In genomic region chr16:33967283-33967640, GRCm38 (mm10) we compare ENCODE assay signal across 8 mouse cellular contexts. TPM values are rescaled to one million over a fixed set of nuclear protein-coding genes. Genes with fewer than 3 reads are reported as not detected.
DNase-seq lines count a peak whose midpoint lies in the region; ATAC-seq lines count a peak whose summit lies in the region.

No protein-coding gene starts in this region.

- no peak for DNase-seq in frontal cortex, postnatal 36 days (ENCODE audit: low spot score in 2 of 2)
- peak; percentile 39 for DNase-seq in forebrain, embryonic 11.5 days (ENCODE audit: low spot score)
- DNase-seq in liver, embryonic 11.5 days (ENCODE audit: low spot score), result no peak
- no peak for DNase-seq in frontal cortex, postnatal 25 days (ENCODE audit: low spot score in 2 of 2)
- no peak for DNase-seq in right cerebral cortex, adult 18-20 months

- ATAC-seq in frontal cortex, adult (ENCODE audit: low TSS enrichment), result peak; percentile 25; the same call in 1 of the 2 replicates
- peak; percentile 4 for ATAC-seq in CD4-positive, CD25-positive, alpha-beta regulatory T cell, adult 4 months
- ATAC-seq in forebrain, embryonic 11.5 days (replicated peaks; ENCODE audit: low FRiP score), result 0 out of 2 replicates have a peak, but pooled peaks have one; percentile 39
- ATAC-seq in liver, embryonic 11.5 days (replicated peaks; ENCODE audit: low FRiP score), result peak; percentile 68; the same call in 1 of the 2 replicates
- no peak for ATAC-seq in stomach, embryonic 14.5 days (ENCODE audit: insufficient number of reproducible peaks, insufficient read depth, low FRiP score, low read depth)

- no peaks in the 10 kb centered on the region for H3K27me3 ChIP-seq in forebrain, embryonic 11.5 days (ENCODE audit: control insufficient read depth, insufficient read depth, low read length)
- no peaks in the 10 kb centered on the region for H3K27me3 ChIP-seq in liver, embryonic 11.5 days (replicated peaks; ENCODE audit: control insufficient read depth, insufficient read depth, low read length)
- H3K27me3 ChIP-seq in stomach, embryonic 14.5 days (ENCODE audit: control insufficient read depth, insufficient read depth, low read length), result no peaks in the 10 kb centered on the region

- 72% methylated on average over 2 of the region's 2 CpGs for WGBS in forebrain, embryonic 11.5 days
- 44% methylated on average over 2 of the region's 2 CpGs for WGBS in liver, embryonic 11.5 days
- 46% methylated on average over 2 of the region's 2 CpGs for WGBS in stomach, embryonic 14.5 days

- no peaks in the 10 kb centered on the region for H3K9me3 ChIP-seq in forebrain, embryonic 11.5 days (ENCODE audit: control insufficient read depth, low read length)
- no peaks in the 10 kb centered on the region for H3K9me3 ChIP-seq in liver, embryonic 11.5 days (ENCODE audit: control insufficient read depth, low read length)
- H3K9me3 ChIP-seq in stomach, embryonic 14.5 days (ENCODE audit: control insufficient read depth, low read depth, low read length), result no peaks in the 10 kb centered on the region

- H3K4me3 ChIP-seq in forebrain, embryonic 11.5 days (ENCODE audit: low read depth, low read length), result peak overlapping the region; percentile 84
- peak overlapping the region; percentile 82 for H3K4me3 ChIP-seq in liver, embryonic 11.5 days (ENCODE audit: low read depth, low read length)
- peak overlapping the region; percentile 93 for H3K4me3 ChIP-seq in stomach, embryonic 14.5 days (ENCODE audit: low read depth, low read length)

- peak overlapping the region; percentile 3; the same call in 1 of the 2 replicates for H3K27ac ChIP-seq in forebrain, embryonic 11.5 days (ENCODE audit: low read depth, low read length)
- H3K27ac ChIP-seq in liver, embryonic 11.5 days (ENCODE audit: low read depth, low read length), result no peak overlapping the region
- peak overlapping the region; percentile 41; the same call in 1 of the 2 replicates for H3K27ac ChIP-seq in stomach, embryonic 14.5 days (ENCODE audit: low read length)

- peaks cover 9% of the 10 kb centered on the region; the same call in 1 of the 2 replicates for H3K4me1 ChIP-seq in forebrain, embryonic 11.5 days (replicated peaks; ENCODE audit: control insufficient read depth, insufficient read depth, low read length)
- H3K4me1 ChIP-seq in liver, embryonic 11.5 days (replicated peaks; ENCODE audit: control insufficient read depth, insufficient read depth, low read length), result peaks cover 13% of the 10 kb centered on the region
- peaks cover 5% of the 10 kb centered on the region; the same call in 1 of the 2 replicates for H3K4me1 ChIP-seq in stomach, embryonic 14.5 days (ENCODE audit: control insufficient read depth, insufficient read depth, low read length)

- H3K36me3 ChIP-seq in forebrain, embryonic 11.5 days (ENCODE audit: control insufficient read depth, insufficient read depth, low read length), result peaks cover 3% of the 10 kb centered on the region; the same call in 1 of the 2 replicates
- H3K36me3 ChIP-seq in liver, embryonic 11.5 days (ENCODE audit: control insufficient read depth, insufficient read depth, low read length), result peaks cover 12% of the 10 kb centered on the region; the same call in 1 of the 2 replicates
- peaks cover 7% of the 10 kb centered on the region; the same call in 1 of the 2 replicates for H3K36me3 ChIP-seq in stomach, embryonic 14.5 days (ENCODE audit: control insufficient read depth, insufficient read depth, low read length)

- peak overlapping the region; percentile 94 for H3K9ac ChIP-seq in forebrain, embryonic 11.5 days (ENCODE audit: low read length)
- H3K9ac ChIP-seq in liver, embryonic 11.5 days (ENCODE audit: low read depth, low read length), result peak overlapping the region; percentile 84
- H3K9ac ChIP-seq in stomach, embryonic 14.5 days (replicated peaks; ENCODE audit: low read depth, low read length), result 0 out of 2 replicates have a peak overlapping the region, but pooled peaks have one; percentile 68

- H3K4me2 ChIP-seq in forebrain, embryonic 11.5 days (ENCODE audit: low read depth, low read length, severe bottlenecking), result peak overlapping the region; percentile 64
- H3K4me2 ChIP-seq in liver, embryonic 11.5 days, result peak overlapping the region; percentile 93
- H3K4me2 ChIP-seq in stomach, embryonic 14.5 days (replicated peaks; ENCODE audit: low read depth, low read length), result peak overlapping the region; percentile 77

RNA-seq across cellular contexts. Expression of gene Umps, which starts 0.4 kb away (rescaled TPM):
- polyA plus RNA-seq in CD4-positive, CD25-positive, alpha-beta regulatory T cell, adult 4 months (2017; shearing (Covaris generic)), result 10 to 100 TPM; 29.8 to 35.1 TPM
- 77.4 and 79.9 TPM in 2 replicates for polyA plus RNA-seq in forebrain, embryonic 11.5 days (2014; fragmentation: Nextera tagmentation; extraction: Ambion mirVana)
- polyA plus RNA-seq in liver, embryonic 11.5 days (2014; fragmentation: Nextera tagmentation; extraction: Ambion mirVana), result 104 and 110 TPM in 2 replicates
- 62.9 and 65.7 TPM in 2 replicates for polyA plus RNA-seq in stomach, embryonic 14.5 days (2014; fragmentation: Nextera tagmentation; extraction: Ambion mirVana)
